Mouse (Mus musculus) brain, embryonic 14.5 days (tissue): ENCODE data around the gene Tenm3.

Experiments
- CTCF ChIP-seq: fragments of 200-500 bp; IDR thresholded peaks from 2 replicates; pipeline ENCODE4 v1.5.1; 2012; ENCODE audit warnings: inconsistent platforms, mild to moderate bottlenecking, moderate library complexity, borderline replicate concordance; ENCODE audit not compliant: insufficient read depth, insufficient read length; ENCODE audit errors: extremely low read depth
- POLR2A ChIP-seq: fragments of 200-500 bp; IDR thresholded peaks from 2 replicates; pipeline ENCODE4 v1.6.1; 2012; ENCODE audit warnings: mild to moderate bottlenecking, inconsistent platforms, borderline replicate concordance; ENCODE audit not compliant: poor library complexity, insufficient read depth, insufficient read length, severe bottlenecking; ENCODE audit errors: extremely low read depth

DNA sequence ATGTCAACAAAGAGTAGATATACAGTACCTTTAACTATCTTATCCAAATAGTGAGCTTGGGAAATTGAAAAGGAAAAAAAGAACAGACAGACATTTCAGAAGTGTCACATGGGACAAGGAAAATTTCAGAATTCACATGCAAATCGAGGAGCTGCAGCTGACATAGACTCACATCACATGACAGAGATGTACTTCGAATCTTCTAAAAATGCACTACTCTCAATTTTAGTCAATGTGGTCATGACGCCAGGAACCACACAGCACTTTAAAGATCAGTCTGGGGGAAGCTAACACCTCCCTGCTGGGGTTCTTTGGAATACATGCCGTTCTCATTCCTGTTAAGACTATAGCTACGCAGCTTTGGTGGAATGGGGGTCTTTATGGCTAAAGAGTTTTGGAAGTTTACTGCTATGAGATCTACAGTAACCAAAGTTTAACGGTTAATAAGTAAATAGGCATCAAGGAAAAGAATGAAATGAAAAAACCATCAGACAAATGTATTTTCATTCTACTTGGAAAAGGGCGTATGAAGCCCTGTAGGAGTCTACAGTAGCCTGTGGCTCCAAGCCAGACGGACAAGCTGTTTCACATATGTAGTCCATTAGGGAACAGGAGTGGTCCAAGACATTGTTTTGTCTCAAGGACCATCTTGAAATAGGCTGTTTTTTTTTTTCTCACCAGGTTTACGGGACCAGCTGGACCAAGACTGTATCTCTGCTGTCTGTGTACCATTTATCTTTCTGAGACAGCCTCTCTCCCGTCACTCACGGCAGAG, 530.4 kb downstream of the Tenm3 start:
- TF ChIP-seq CTCF (no peak), POLR2A (no peak)
